Comparison of ENCODE assay signal across 8 mouse cellular contexts in the genomic region with DNA sequence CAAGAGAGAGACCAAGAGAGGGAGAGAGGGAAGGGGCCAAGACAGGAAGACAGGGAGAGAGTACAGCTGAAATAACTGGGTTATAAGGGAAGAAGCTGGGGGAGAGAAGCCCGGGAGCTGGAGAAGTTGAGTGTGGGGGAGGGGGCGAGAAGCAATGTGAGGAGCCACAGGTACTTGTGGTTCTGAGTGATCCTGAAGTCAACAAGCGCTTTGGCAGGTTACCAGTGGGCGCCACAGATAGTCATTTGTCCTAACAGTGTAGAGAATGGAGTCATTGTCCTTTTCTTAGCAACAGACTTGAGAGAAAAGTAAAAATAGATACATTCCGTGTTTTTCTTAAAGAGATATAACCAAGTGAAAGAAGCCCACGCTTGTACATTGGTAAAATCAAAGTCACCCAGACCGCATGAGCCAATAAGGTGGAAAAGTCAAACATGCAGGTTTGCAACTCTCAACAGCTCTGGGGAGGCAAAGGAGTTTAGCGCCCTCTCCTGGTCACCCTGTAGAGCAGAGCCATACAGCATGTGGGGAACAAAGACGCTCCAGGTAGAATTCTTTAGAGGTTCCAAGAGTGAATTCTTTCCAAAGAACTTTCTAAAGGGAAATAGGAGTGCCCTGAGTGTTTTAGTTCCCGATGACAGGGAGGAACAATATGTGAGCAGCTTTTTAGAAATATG. TPM values are rescaled to one million over a fixed set of nuclear protein-coding genes. Genes with fewer than 3 reads are reported as not detected.
DNase-seq lines count a peak whose midpoint lies in the region; ATAC-seq and TF ChIP-seq lines count a peak whose summit lies in the region.
"Had no signal": no experiment of that assay in that cellular context is flagged by ENCODE, and none has a peak within 500 bp of the region (broad histone marks: within the 10 kb centered on the region; RNA-seq: fewer than 3 reads in every experiment).

No protein-coding gene starts in this region.

- peak; percentile 86 for TF ChIP-seq CTCF in lung, postnatal 0 days (IDR thresholded peaks at IDR 0.05)

- no peak for TF ChIP-seq EP300 in lung, postnatal 0 days (IDR thresholded peaks at IDR 0.05)

- H3K9ac ChIP-seq in lung, postnatal 0 days (replicated peaks; ENCODE audit: low read depth), result no peak overlapping the region

- 40% methylated on average over 10 of the region's 10 CpGs for WGBS in lung, postnatal 0 days

- no peak overlapping the region for H3K4me3 ChIP-seq in lung, postnatal 0 days (ENCODE audit: low read depth, low read length)
- H3K4me3 ChIP-seq: myocyte had no signal

- no peak overlapping the region for H3K27ac ChIP-seq in lung, postnatal 0 days (ENCODE audit: low read length)

- no peaks in the 10 kb centered on the region for H3K4me1 ChIP-seq in lung, postnatal 0 days (ENCODE audit: insufficient read depth, low read depth, low read length)

- H3K36me3 ChIP-seq in lung, postnatal 0 days (ENCODE audit: insufficient read depth, low read length), result no peaks in the 10 kb centered on the region

- DNase-seq in A20 (ENCODE audit: low read depth, low spot score), result peak; percentile 62
- DNase-seq in CD4-positive, CD25-positive, alpha-beta regulatory T cell, adult 2 months (ENCODE audit: low read depth, low spot score), result peak; percentile 74
- DNase-seq in c-Kit-positive CD71-negative TER-119-negative erythroid progenitor cells, embryonic 14.5 days (ENCODE audit: low read depth), result peak; percentile 52
- peak; percentile 11 to 63 for DNase-seq in frontal cortex, adult 2 months (ENCODE audit: extremely low spot score in 1 of 2, low spot score in 1 of 2)
- DNase-seq in kidney, postnatal 14 days, result peak; percentile 54
- DNase-seq in lung, postnatal 0 days (ENCODE audit: low spot score), result peak; percentile 87
- DNase-seq in skeletal muscle tissue, adult 2 months (ENCODE audit: low read depth, low spot score), result peak; percentile 8

- ATAC-seq in lung, postnatal 0 days, result peak; percentile 87

- no peaks in the 10 kb centered on the region for H3K27me3 ChIP-seq in lung, postnatal 0 days (replicated peaks; ENCODE audit: insufficient read depth, low read length)

- H3K4me2 ChIP-seq in lung, postnatal 0 days (replicated peaks; ENCODE audit: low read depth, low read length), result no peak overlapping the region; the same call in 1 of the 2 replicates

- H3K9me3 ChIP-seq in lung, postnatal 0 days (ENCODE audit: low read length), result peaks cover 3% of the 10 kb centered on the region; the same call in 1 of the 2 replicates

RNA-seq across cellular contexts. Expression of gene Vpreb2, which starts 6.4 kb away (rescaled TPM):
- not detected in 2 replicates for polyA plus RNA-seq in frontal cortex, adult 2 months (2012; rRNA removed)
- 0.21 and 0.30 TPM in 2 replicates for polyA plus RNA-seq in lung, postnatal 0 days (2015; fragmentation: Nextera tagmentation; extraction: Ambion mirVana)
- polyA plus RNA-seq: myocyte had no signal

RNA-seq across cellular contexts. Expression of gene Slc25a1, which starts 58.6 kb away (rescaled TPM):
- 61.7 and 71.6 TPM in 2 replicates for polyA plus RNA-seq in frontal cortex, adult 2 months (2012; rRNA removed)
- 87.3 and 94.0 TPM in 2 replicates for polyA plus RNA-seq in lung, postnatal 0 days (2015; fragmentation: Nextera tagmentation; extraction: Ambion mirVana)

Comparison
In these comparisons a context has a peak if more than half of its experiments do, and no peak if none do; other contexts are left out.
1. DNase-seq: peak in every context shown above with its lines; median percentile 87 in lung, postnatal 0 days; 74 in CD4-positive, CD25-positive, alpha-beta regulatory T cell, adult 2 months; 62 in A20; 54 in kidney, postnatal 14 days; 52 in c-Kit-positive CD71-negative TER-119-negative erythroid progenitor cells, embryonic 14.5 days; 37 in frontal cortex, adult 2 months; 8 in skeletal muscle tissue, adult 2 months.